Mouse (Mus musculus) embryo, embryonic 10 days (tissue): ENCODE measurements around the gene Tlx3.
A peak's percentile ranks its signal among the peaks of the same experiment; 100 is the strongest.

Experiments
- DNase-seq: peaks from one replicate; pipeline ENCODE4 v3.0.0-alpha.2; 2015; ENCODE audit warnings: low spot score

Gene Tlx3

GRCm38 (mm10) chr11:33203383-33204328, at the start of gene Tlx3:
Gene Tlx3, minus strand, starts transcription at chr11:33203589.
- DNase-seq: peak; percentile 81

- no peak for DNase-seq
These were observed 36.9 kb upstream of the Tlx3 start for GRCm38 (mm10) chr11:33240295-33240694.

- no peak for DNase-seq
These were observed 30.7 kb upstream of the Tlx3 start for GRCm38 (mm10) chr11:33234134-33234533.

- DNase-seq: no peak
These were observed 28.7 kb upstream of the Tlx3 start for GRCm38 (mm10) chr11:33232056-33232455.

GRCm38 (mm10) chr11:33228186-33228585, 24.8 kb upstream of the Tlx3 start:
- no peak for DNase-seq

GRCm38 (mm10) chr11:33226516-33226915, 23.1 kb upstream of the Tlx3 start:
- DNase-seq: peak; percentile 31

GRCm38 (mm10) chr11:33221566-33222365, 18.4 kb upstream of the Tlx3 start:
- no peak for DNase-seq

GRCm38 (mm10) chr11:33220763-33221162, 17.4 kb upstream of the Tlx3 start:
- no peak for DNase-seq

- DNase-seq: no peak
These were observed 14.1 kb upstream of the Tlx3 start for GRCm38 (mm10) chr11:33217384-33218079.

GRCm38 (mm10) chr11:33207411-33207810, 4.0 kb upstream of the Tlx3 start:
- DNase-seq: no peak

- no peak for DNase-seq
These were observed 1.6 kb upstream of the Tlx3 start for GRCm38 (mm10) chr11:33204966-33205365.

- DNase-seq: peak; percentile 27
These were observed 928 bp upstream of the Tlx3 start for GRCm38 (mm10) chr11:33204329-33204705.

- no peak for DNase-seq
These were observed 417 bp downstream of the Tlx3 start for GRCm38 (mm10) chr11:33202972-33203371.

- peak; percentile 39 for DNase-seq
These were observed 1.1 kb downstream of the Tlx3 start for GRCm38 (mm10) chr11:33202296-33202695.

- no peak for DNase-seq
These were observed 1.8 kb downstream of the Tlx3 start for GRCm38 (mm10) chr11:33201626-33202010.

- peak; percentile 84 for DNase-seq
These were observed 2.4 kb downstream of the Tlx3 start for GRCm38 (mm10) chr11:33200764-33201625.

GRCm38 (mm10) chr11:33199906-33200763, 3.3 kb downstream of the Tlx3 start:
- DNase-seq: peak; percentile 38

- DNase-seq: peak; percentile 49
These were observed 4.3 kb downstream of the Tlx3 start for GRCm38 (mm10) chr11:33199117-33199514.

GRCm38 (mm10) chr11:33198351-33199116, 4.9 kb downstream of the Tlx3 start:
- no peak for DNase-seq

GRCm38 (mm10) chr11:33197673-33198072, 5.7 kb downstream of the Tlx3 start:
- DNase-seq: no peak
